Mouse (Mus musculus) heart, embryonic 16.5 days (tissue): ENCODE results near the gene Gstm3. TPM values are rescaled to one million over a fixed set of nuclear protein-coding genes. Genes with fewer than 3 reads are reported as not detected.

Experiments
- ATAC-seq: fragments of 200-750 bp; cut with Nextera tagmentation; replicated peaks from 2 replicates; pipeline ENCODE4 v1.8.0; 2017; ENCODE audit warnings: moderate number of reproducible peaks; ENCODE audit not compliant: insufficient read depth, low FRiP score; ENCODE audit errors: extremely low read depth
- H3K27ac ChIP-seq: fragments of 300-500 bp; sonication (generic); 2 replicates; pipeline ENCODE4 v1.5.1; 2014; ENCODE audit warnings: mild to moderate bottlenecking, low read length, control low read depth, moderate library complexity
- H3K27me3 ChIP-seq: fragments of 300-500 bp; sonication (generic); 2 replicates; pipeline ENCODE4 v1.6.1; 2014; ENCODE audit warnings: low read length, mixed read lengths; ENCODE audit not compliant: control insufficient read depth, insufficient read depth
- H3K36me3 ChIP-seq: fragments of 300-500 bp; sonication (generic); 2 replicates; pipeline ENCODE4 v1.6.1; 2014; ENCODE audit not compliant: control insufficient read depth, insufficient read depth
- H3K4me1 ChIP-seq: fragments of 300-500 bp; sonication (generic); 2 replicates; pipeline ENCODE4 v1.6.1; 2014; ENCODE audit warnings: low read length, mixed read lengths; ENCODE audit not compliant: control insufficient read depth, insufficient read depth
- H3K4me2 ChIP-seq: fragments of 300-500 bp; sonication (generic); 2 replicates; pipeline ENCODE4 v1.6.1; 2014; ENCODE audit warnings: low read depth, mild to moderate bottlenecking, control low read depth, low read length
- H3K4me3 ChIP-seq: fragments of 300-500 bp; sonication (generic); 2 replicates; pipeline ENCODE4 v1.5.1; 2014; ENCODE audit warnings: mild to moderate bottlenecking, control low read depth, low read length
- H3K9ac ChIP-seq: fragments of 300-500 bp; sonication (generic); 2 replicates; pipeline ENCODE4 v1.6.1; 2014; ENCODE audit warnings: low read length, control low read depth
- H3K9me3 ChIP-seq: fragments of 300-500 bp; sonication (generic); replicated peaks from 2 replicates; pipeline ENCODE4 v1.6.1; 2016; ENCODE audit warnings: low read length; ENCODE audit not compliant: control insufficient read depth
- WGBS: fragments of 180-500 bp; shearing (Covaris S2); extraction: QIAGEN DNeasy Blood & Tissue Kit; methylation state at CpG from one replicate; pipeline ENCODE4 v1.1.7; 2014; 5-methylcytosine and 5-hydroxymethylcytosine counted together
- polyA plus RNA-seq: library from polyadenylated mRNA; unstranded; fragments of >200 nt; fragmentation: Nextera tagmentation; extraction: Ambion mirVana; gene quantifications from 2 replicates; pipeline ENCODE4 v1.2.1, GENCODE M21; 2015

The Gstm3 gene
- polyA plus RNA-seq, 1 experiment from 2014 or later = 0.22 TPM

- WGBS = 58% methylated on average over 4 of the region's 4 CpGs
These were observed 27.8 kb downstream of the Gstm3 start for GRCm38 (mm10) chr3:107941261-107941660.

GRCm38 (mm10) chr3:107940524-107940923 lies 28.6 kb downstream of the Gstm3 start:
- WGBS = 43% methylated on average over 7 of the region's 7 CpGs
- H3K36me3 ChIP-seq = no peaks in the 10 kb centered on the region
- no peak for ATAC-seq
- H3K9me3 ChIP-seq = no peaks in the 10 kb centered on the region
- no peak overlapping the region for H3K9ac ChIP-seq
- no peak overlapping the region for H3K4me2 ChIP-seq
- no peak overlapping the region for H3K27ac ChIP-seq
- 0 out of 2 replicates have a peak, but pooled peaks cover 3% of the 10 kb centered on the region for H3K27me3 ChIP-seq
- no peak overlapping the region for H3K4me3 ChIP-seq
- peaks cover 14% of the 10 kb centered on the region for H3K4me1 ChIP-seq

More at GRCm38 (mm10) chr3:107941261-107941660, 27.8 kb downstream of the Gstm3 start:
- no peak overlapping the region for H3K4me2 ChIP-seq
- peaks cover 10% of the 10 kb centered on the region for H3K4me1 ChIP-seq
- H3K36me3 ChIP-seq = no peaks in the 10 kb centered on the region
- H3K4me3 ChIP-seq = no peak overlapping the region
- no peak overlapping the region for H3K9ac ChIP-seq
- no peak for ATAC-seq
- H3K27me3 ChIP-seq = 0 out of 2 replicates have a peak, but pooled peaks cover 3% of the 10 kb centered on the region
- H3K27ac ChIP-seq = no peak overlapping the region
- H3K9me3 ChIP-seq = no peaks in the 10 kb centered on the region

GRCm38 (mm10) chr3:107939830-107940229 lies 29.3 kb downstream of the Gstm3 start:
- H3K4me2 ChIP-seq = no peak overlapping the region
- peaks cover 17% of the 10 kb centered on the region for H3K4me1 ChIP-seq
- 0 out of 2 replicates have a peak, but pooled peaks cover 3% of the 10 kb centered on the region for H3K27me3 ChIP-seq
- no peak overlapping the region for H3K9ac ChIP-seq
- H3K27ac ChIP-seq = no peak overlapping the region
- H3K9me3 ChIP-seq = no peaks in the 10 kb centered on the region
- 61% methylated on average over 4 of the region's 4 CpGs for WGBS
- ATAC-seq = no peak
- H3K36me3 ChIP-seq = no peaks in the 10 kb centered on the region
- H3K4me3 ChIP-seq = no peak overlapping the region

- Histone ChIP-seq H3K9ac (no peak overlapping the region), H3K36me3 (no peaks in the 10 kb centered on the region), H3K27me3 (0 out of 2 replicates have a peak, but pooled peaks cover 3% of the 10 kb centered on the region), H3K4me1 (peaks cover 17% of the 10 kb centered on the region), H3K4me3 (no peak overlapping the region), H3K9me3 (no peaks in the 10 kb centered on the region), H3K27ac (no peak overlapping the region), H3K4me2 (no peak overlapping the region)
- peak; percentile 49; the same call in 1 of the 2 replicates for ATAC-seq
- WGBS = 53% methylated on average over 3 of the region's 3 CpGs
These were observed 29.7 kb downstream of the Gstm3 start for GRCm38 (mm10) chr3:107939403-107939802.

GRCm38 (mm10) chr3:107935888-107936287 lies 33.2 kb downstream of the Gstm3 start:
- peaks cover 20% of the 10 kb centered on the region for H3K4me1 ChIP-seq
- H3K9ac ChIP-seq = no peak overlapping the region
- no peak overlapping the region for H3K4me3 ChIP-seq
- H3K4me2 ChIP-seq = no peak overlapping the region
- no peaks in the 10 kb centered on the region for H3K27me3 ChIP-seq
- no peak overlapping the region for H3K27ac ChIP-seq
- H3K36me3 ChIP-seq = no peaks in the 10 kb centered on the region
- no peaks in the 10 kb centered on the region for H3K9me3 ChIP-seq
- no peak for ATAC-seq
- 23% methylated on average over 3 of the region's 3 CpGs for WGBS

- no peak overlapping the region for H3K4me3 ChIP-seq
- peaks cover 16% of the 10 kb centered on the region for H3K4me1 ChIP-seq
- ATAC-seq = no peak
- no peak overlapping the region for H3K9ac ChIP-seq
- H3K27me3 ChIP-seq = no peaks in the 10 kb centered on the region
- no peak overlapping the region for H3K27ac ChIP-seq
- WGBS = 48% methylated on average over 3 of the region's 3 CpGs
- no peak overlapping the region for H3K4me2 ChIP-seq
- H3K36me3 ChIP-seq = no peaks in the 10 kb centered on the region
- H3K9me3 ChIP-seq = no peaks in the 10 kb centered on the region
These were observed 33.8 kb downstream of the Gstm3 start for GRCm38 (mm10) chr3:107935268-107935667.

- Histone ChIP-seq H3K4me3 (no peak overlapping the region), H3K4me1 (peaks cover 13% of the 10 kb centered on the region), H3K4me2 (no peak overlapping the region), H3K27ac (peak overlapping the region; percentile 65), H3K36me3 (no peaks in the 10 kb centered on the region), H3K27me3 (no peaks in the 10 kb centered on the region), H3K9ac (no peak overlapping the region), H3K9me3 (no peaks in the 10 kb centered on the region)
- no peak for ATAC-seq
- WGBS = 59% methylated on average over 6 of the region's 6 CpGs
These were observed 37.0 kb downstream of the Gstm3 start for GRCm38 (mm10) chr3:107932128-107932527.

- H3K9me3 ChIP-seq = no peaks in the 10 kb centered on the region
- 2% methylated on average over 10 of the region's 10 CpGs for WGBS
- peaks cover 13% of the 10 kb centered on the region for H3K4me1 ChIP-seq
- peak; percentile 98 for ATAC-seq
- no peaks in the 10 kb centered on the region for H3K27me3 ChIP-seq
- peak within 1 kb of the TSS; percentile 50 for H3K4me3 ChIP-seq
- peak within 1 kb of the TSS; percentile 34; the same call in 1 of the 2 replicates for H3K9ac ChIP-seq
- H3K36me3 ChIP-seq = no peaks in the 10 kb centered on the region
- peak within 1 kb of the TSS; percentile 65 for H3K4me2 ChIP-seq
- peak within 1 kb of the TSS; percentile 81 for H3K27ac ChIP-seq
These were observed 37.4 kb downstream of the Gstm3 start, which contains the start of gene Gstm7 for GRCm38 (mm10) chr3:107931670-107932069. Gene Gstm7 (minus strand): TSS chr3:107931817.

GRCm38 (mm10) chr3:107931134-107931533 lies 37.9 kb downstream of the Gstm3 start:
- 61% methylated on average over 2 of the region's 2 CpGs for WGBS
- H3K9ac ChIP-seq = peak overlapping the region; percentile 34; the same call in 1 of the 2 replicates

More at GRCm38 (mm10) chr3:107931134-107931533, 37.9 kb downstream of the Gstm3 start:
- Histone ChIP-seq H3K36me3 (no peaks in the 10 kb centered on the region), H3K4me2 (peak overlapping the region; percentile 65), H3K27me3 (no peaks in the 10 kb centered on the region), H3K4me1 (peaks cover 13% of the 10 kb centered on the region), H3K4me3 (peak overlapping the region; percentile 50), H3K27ac (peak overlapping the region; percentile 81), H3K9me3 (no peaks in the 10 kb centered on the region)
- no peak for ATAC-seq
